Mouse (Mus musculus): ENCODE results near the gene Atg2a. TPM values are rescaled to one million over a fixed set of nuclear protein-coding genes. Genes with fewer than 3 reads are reported as not detected.

The Atg2a gene
- total and polyA plus RNA-seq, 3 experiments, result 7.0 to 44.4 (median 31.8) TPM

GRCm38 (mm10) chr19:6294301-6294700, 52.8 kb downstream of the Atg2a start:
- Histone ChIP-seq H3K4me1 (ENCODE audit: insufficient read depth, low read depth, low read length) (peaks cover 93% of the 10 kb centered on the region), H3K27me3 (ENCODE audit: insufficient read depth, low read length) (no peaks in the 10 kb centered on the region), H3K36me3 (replicated peaks) (peaks cover 94% of the 10 kb centered on the region), H3K9me3 (replicated peaks) (no peaks in the 10 kb centered on the region), H3K4me3 (ENCODE audit: low read depth, low read length) (no peak overlapping the region)
- TF ChIP-seq POLR2AphosphoS5 (IDR thresholded peaks at IDR 0.05; ENCODE audit: insufficient replicate concordance, low read depth, low read length) (no peak), TAL1 (conservative IDR thresholded peaks at IDR 0.05; ENCODE audit: low read depth, low read length) (no peak), GATA1 (IDR thresholded peaks at IDR 0.05; ENCODE audit: borderline replicate concordance, low read length) (no peak), CTCF (IDR thresholded peaks at IDR 0.05; ENCODE audit: low read depth, low read length) (no peak), GATA2 (IDR thresholded peaks at IDR 0.05; ENCODE audit: borderline replicate concordance, low read depth, low read length) (no peak)
- ATAC-seq (ENCODE audit: extremely low read depth, insufficient number of reproducible peaks, low FRiP score, poor library complexity, severe bottlenecking) (no peak), DNase-seq (ENCODE audit: low spot score) (no peak)

DNA sequence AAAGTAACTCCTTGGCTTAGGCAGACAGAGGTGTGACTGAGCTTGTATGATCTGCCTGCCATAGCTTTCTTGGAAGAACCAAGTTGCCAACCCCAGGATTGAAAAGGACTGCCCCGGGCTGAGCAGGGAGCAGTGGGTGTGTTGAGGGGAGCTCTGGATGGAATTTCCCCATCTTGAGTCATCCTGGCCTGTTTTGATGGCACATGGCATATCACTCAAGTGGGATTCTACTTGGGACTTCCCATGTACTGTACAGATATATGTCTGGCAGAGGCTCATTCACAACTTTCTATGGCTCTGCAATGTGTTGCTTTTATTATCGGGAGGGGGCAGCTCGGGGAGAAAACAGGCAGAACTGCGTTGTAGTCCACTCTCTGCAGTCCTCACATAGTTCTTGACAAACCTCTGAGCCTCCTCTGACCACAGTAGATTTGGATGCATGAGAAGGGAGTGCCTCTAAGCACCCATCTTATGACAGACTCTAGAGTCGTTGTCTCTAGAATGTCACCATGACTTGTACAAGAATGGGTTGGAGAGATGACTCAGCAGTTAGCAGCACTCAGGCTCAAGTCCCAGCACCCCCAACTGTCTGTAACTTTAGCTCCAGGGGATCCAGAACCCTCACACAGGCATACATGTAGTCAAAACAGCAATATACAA, 55.2 kb downstream of the Atg2a start:
- peaks cover 92% of the 10 kb centered on the region for H3K4me1 ChIP-seq (ENCODE audit: insufficient read depth, low read depth, low read length)
- TF ChIP-seq TAL1 (conservative IDR thresholded peaks at IDR 0.05; ENCODE audit: low read depth, low read length), result no peak
- TF ChIP-seq GATA1 (IDR thresholded peaks at IDR 0.05; ENCODE audit: borderline replicate concordance, low read length), result no peak
- no peak for TF ChIP-seq POLR2AphosphoS5 (IDR thresholded peaks at IDR 0.05; ENCODE audit: insufficient replicate concordance, low read depth, low read length)
- TF ChIP-seq GATA2 (IDR thresholded peaks at IDR 0.05; ENCODE audit: borderline replicate concordance, low read depth, low read length), result no peak
- no peak for TF ChIP-seq CTCF (IDR thresholded peaks at IDR 0.05; ENCODE audit: low read depth, low read length)
- H3K9me3 ChIP-seq (replicated peaks), result no peaks in the 10 kb centered on the region
- no peaks in the 10 kb centered on the region for H3K27me3 ChIP-seq (ENCODE audit: insufficient read depth, low read length)
- DNase-seq (ENCODE audit: low spot score) (no peak), ATAC-seq (ENCODE audit: extremely low read depth, insufficient number of reproducible peaks, low FRiP score, poor library complexity, severe bottlenecking) (no peak)
- H3K4me3 ChIP-seq (ENCODE audit: low read depth, low read length), result no peak overlapping the region
- H3K36me3 ChIP-seq (replicated peaks), result peaks cover 87% of the 10 kb centered on the region

GRCm38 (mm10) chr19:6297641-6298040, 56.2 kb downstream of the Atg2a start:
- ATAC-seq (ENCODE audit: extremely low read depth, insufficient number of reproducible peaks, low FRiP score, poor library complexity, severe bottlenecking), result peak; percentile 72
- TF ChIP-seq TAL1 (conservative IDR thresholded peaks at IDR 0.05; ENCODE audit: low read depth, low read length) (no peak), GATA2 (IDR thresholded peaks at IDR 0.05; ENCODE audit: borderline replicate concordance, low read depth, low read length) (no peak), GATA1 (IDR thresholded peaks at IDR 0.05; ENCODE audit: borderline replicate concordance, low read length) (no peak), CTCF (IDR thresholded peaks at IDR 0.05; ENCODE audit: low read depth, low read length) (no peak), POLR2AphosphoS5 (IDR thresholded peaks at IDR 0.05; ENCODE audit: insufficient replicate concordance, low read depth, low read length) (no peak)
- peak overlapping the region; percentile 46; the same call in 1 of the 2 replicates for H3K4me3 ChIP-seq (ENCODE audit: low read depth, low read length)
- no peaks in the 10 kb centered on the region for H3K27me3 ChIP-seq (ENCODE audit: insufficient read depth, low read length)
- peak; percentile 80 for DNase-seq (ENCODE audit: low spot score)
- H3K36me3 ChIP-seq (replicated peaks), result peaks cover 78% of the 10 kb centered on the region
- no peaks in the 10 kb centered on the region for H3K9me3 ChIP-seq (replicated peaks)
- peaks cover 92% of the 10 kb centered on the region for H3K4me1 ChIP-seq (ENCODE audit: insufficient read depth, low read depth, low read length)

DNA sequence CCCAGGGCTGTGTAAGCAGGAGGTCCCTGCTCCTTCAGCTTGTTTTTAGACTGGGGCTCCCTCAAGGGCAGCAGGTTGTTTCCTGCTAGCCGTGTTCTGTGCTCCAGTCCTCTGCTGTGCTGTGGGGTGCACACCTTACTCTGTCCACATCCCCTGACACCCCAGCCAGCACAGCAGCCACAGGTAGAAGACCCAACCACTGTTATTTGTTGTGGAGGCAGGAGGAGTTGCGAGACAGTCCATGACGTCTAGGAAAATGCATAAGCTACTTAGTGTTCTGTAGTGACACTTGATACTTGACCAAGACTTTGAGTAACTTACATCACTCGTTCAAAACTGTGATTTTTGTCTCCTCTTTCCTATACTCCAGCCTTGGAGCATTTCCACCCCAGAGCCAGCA, 57.5 kb downstream of the Atg2a start:
- Histone ChIP-seq H3K27me3 (ENCODE audit: insufficient read depth, low read length) (no peaks in the 10 kb centered on the region), H3K36me3 (replicated peaks) (peaks cover 67% of the 10 kb centered on the region), H3K9me3 (replicated peaks) (no peaks in the 10 kb centered on the region), H3K4me1 (ENCODE audit: insufficient read depth, low read depth, low read length) (peaks cover 93% of the 10 kb centered on the region), H3K4me3 (ENCODE audit: low read depth, low read length) (no peak overlapping the region)
- TF ChIP-seq GATA2 (IDR thresholded peaks at IDR 0.05; ENCODE audit: borderline replicate concordance, low read depth, low read length) (no peak), CTCF (IDR thresholded peaks at IDR 0.05; ENCODE audit: low read depth, low read length) (no peak), POLR2AphosphoS5 (IDR thresholded peaks at IDR 0.05; ENCODE audit: insufficient replicate concordance, low read depth, low read length) (no peak), TAL1 (conservative IDR thresholded peaks at IDR 0.05; ENCODE audit: low read depth, low read length) (no peak), GATA1 (IDR thresholded peaks at IDR 0.05; ENCODE audit: borderline replicate concordance, low read length) (no peak)
- DNase-seq (ENCODE audit: low spot score) (no peak), ATAC-seq (ENCODE audit: extremely low read depth, insufficient number of reproducible peaks, low FRiP score, poor library complexity, severe bottlenecking) (no peak)

DNA sequence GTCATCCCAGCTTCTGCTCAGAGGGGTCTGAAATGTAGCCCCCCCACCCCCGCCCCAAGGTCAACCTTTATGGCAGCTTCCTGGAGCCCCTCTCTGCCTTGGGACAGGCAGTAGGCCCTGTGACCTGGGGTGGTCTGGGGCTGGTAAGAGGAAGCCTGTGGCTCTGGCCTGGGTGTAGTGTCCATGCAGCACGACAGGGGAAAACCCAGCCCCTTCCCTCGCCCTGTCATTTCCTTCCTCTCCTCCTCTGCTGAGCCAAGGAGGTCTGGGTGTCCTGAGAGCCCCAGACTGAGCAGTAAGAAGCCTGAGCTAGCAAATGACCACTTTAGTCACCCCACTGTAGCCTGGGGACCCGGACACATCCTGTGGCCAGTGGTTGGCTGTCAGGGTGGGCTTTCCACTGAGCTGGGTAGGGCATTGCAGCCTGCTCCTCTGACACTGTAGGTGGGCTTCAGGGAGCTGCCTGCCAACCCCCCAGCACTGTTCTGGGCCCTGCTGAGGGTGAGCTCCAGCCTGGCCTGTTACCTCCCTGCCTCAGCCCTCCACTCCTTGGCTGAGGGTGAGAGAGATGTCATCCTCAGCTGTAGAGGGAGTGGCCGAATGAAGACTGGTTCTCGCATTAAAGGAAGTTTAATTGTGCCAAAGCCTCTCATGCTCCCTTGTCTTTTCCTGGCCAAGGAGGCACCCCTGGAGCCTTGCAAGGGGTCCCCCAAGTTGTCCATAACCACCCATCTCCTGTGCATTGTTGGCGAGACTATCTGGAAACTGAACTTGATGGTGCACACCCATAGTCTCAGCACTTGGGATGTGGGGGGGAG, 58.2 kb downstream of the Atg2a start:
- Histone ChIP-seq H3K4me1 (ENCODE audit: insufficient read depth, low read depth, low read length) (peaks cover 92% of the 10 kb centered on the region), H3K9me3 (replicated peaks) (no peaks in the 10 kb centered on the region), H3K36me3 (replicated peaks) (peaks cover 60% of the 10 kb centered on the region), H3K4me3 (ENCODE audit: low read depth, low read length) (peak overlapping the region; percentile 44; the same call in 1 of the 2 replicates), H3K27me3 (ENCODE audit: insufficient read depth, low read length) (no peaks in the 10 kb centered on the region)
- DNase-seq (ENCODE audit: low spot score) (no peak), ATAC-seq (ENCODE audit: extremely low read depth, insufficient number of reproducible peaks, low FRiP score, poor library complexity, severe bottlenecking) (no peak)
- TF ChIP-seq GATA2 (IDR thresholded peaks at IDR 0.05; ENCODE audit: borderline replicate concordance, low read depth, low read length) (no peak), TAL1 (conservative IDR thresholded peaks at IDR 0.05; ENCODE audit: low read depth, low read length) (no peak), CTCF (IDR thresholded peaks at IDR 0.05; ENCODE audit: low read depth, low read length) (no peak), GATA1 (IDR thresholded peaks at IDR 0.05; ENCODE audit: borderline replicate concordance, low read length) (no peak), POLR2AphosphoS5 (IDR thresholded peaks at IDR 0.05; ENCODE audit: insufficient replicate concordance, low read depth, low read length) (no peak)

- Histone ChIP-seq H3K27me3 (ENCODE audit: insufficient read depth, low read length) (no peaks in the 10 kb centered on the region), H3K4me1 (ENCODE audit: insufficient read depth, low read depth, low read length) (peaks cover 90% of the 10 kb centered on the region), H3K36me3 (replicated peaks) (peaks cover 52% of the 10 kb centered on the region), H3K9me3 (replicated peaks) (no peaks in the 10 kb centered on the region), H3K4me3 (ENCODE audit: low read depth, low read length) (peak overlapping the region; percentile 24; the same call in 1 of the 2 replicates)
- ATAC-seq (ENCODE audit: extremely low read depth, insufficient number of reproducible peaks, low FRiP score, poor library complexity, severe bottlenecking) (peak; percentile 46), DNase-seq (ENCODE audit: low spot score) (peak; percentile 61)
- TF ChIP-seq CTCF (IDR thresholded peaks at IDR 0.05; ENCODE audit: low read depth, low read length) (no peak), TAL1 (conservative IDR thresholded peaks at IDR 0.05; ENCODE audit: low read depth, low read length) (peak; percentile 69; the same call in 1 of the 2 replicates), GATA1 (IDR thresholded peaks at IDR 0.05; ENCODE audit: borderline replicate concordance, low read length) (no peak)
These were observed 59.0 kb downstream of the Atg2a start for GRCm38 (mm10) chr19:6300402-6300841.
